In genomic region chr5:131869711-131870499, GRCm38 (mm10) we compare ENCODE assay signal across 15 mouse cellular contexts.
"Had no signal": no experiment of that assay in that cellular context is flagged by ENCODE, and none has a peak within 500 bp of the region (broad histone marks: within the 10 kb centered on the region; RNA-seq: fewer than 3 reads in every experiment).

No protein-coding gene starts in this region.

- H3K4me1 ChIP-seq: liver, embryonic 15.5 days; stomach, embryonic 15.5 days had no signal

- H3K9me3 ChIP-seq: limb, embryonic 10.5 days; liver, embryonic 15.5 days; megakaryocyte, embryonic 14.5 days; midbrain, embryonic 15.5 days; stomach, embryonic 15.5 days had no signal

- ATAC-seq: midbrain, embryonic 15.5 days had no signal

- H3K27ac ChIP-seq: left cerebral cortex, adult 2 months; limb, embryonic 10.5 days; liver, embryonic 15.5 days; macrophage; midbrain, embryonic 15.5 days; stomach, embryonic 15.5 days had no signal

- H3K27me3 ChIP-seq: liver, embryonic 15.5 days; midbrain, embryonic 15.5 days; stomach, embryonic 15.5 days had no signal

- H3K36me3 ChIP-seq: limb, embryonic 10.5 days; liver, embryonic 15.5 days; midbrain, embryonic 15.5 days; stomach, embryonic 15.5 days had no signal

- DNase-seq: kidney, adult 11 months; kidney, postnatal 14 days; lung, adult 2 months; lung, postnatal 10 days; right cerebral cortex, postnatal 14 days; thymus, postnatal 36 days had no signal

- H3K4me2 ChIP-seq: liver, embryonic 11.5 days; liver, embryonic 15.5 days; midbrain, embryonic 11.5 days; midbrain, embryonic 15.5 days; stomach, embryonic 15.5 days had no signal

- H3K4me3 ChIP-seq: left cerebral cortex, adult 2 months; limb, embryonic 10.5 days; liver, embryonic 15.5 days; megakaryocyte, embryonic 14.5 days; midbrain, embryonic 15.5 days; stomach, embryonic 15.5 days had no signal

- H3K9ac ChIP-seq: liver, embryonic 15.5 days; midbrain, embryonic 15.5 days; stomach, embryonic 15.5 days had no signal
